ENCODE assay signal across 7 mouse cellular contexts in the genomic region with DNA sequence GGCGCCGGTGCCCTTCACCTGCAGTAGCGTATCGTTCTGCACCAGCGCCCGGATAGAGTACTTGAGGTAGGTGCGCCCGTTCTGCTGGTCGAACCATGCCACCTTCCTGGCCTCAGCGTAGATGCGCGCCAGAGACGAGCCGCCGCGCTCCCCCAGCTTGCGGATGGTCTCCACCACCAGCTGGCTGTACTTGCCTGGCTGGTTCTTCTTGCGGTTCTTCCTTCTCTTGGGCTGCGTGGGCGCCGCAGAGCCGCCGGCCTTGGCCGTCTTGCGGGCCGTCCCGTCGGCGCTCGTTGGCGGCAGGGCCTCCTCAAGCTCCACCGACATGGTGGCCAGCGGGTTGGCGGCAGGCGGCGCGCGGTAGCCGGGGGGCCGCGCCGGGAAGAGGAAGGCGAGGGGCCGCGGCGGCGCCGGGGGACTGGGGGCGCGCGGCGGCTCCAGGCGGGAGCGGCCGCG. TPM values are rescaled to one million over a fixed set of nuclear protein-coding genes. Genes with fewer than 3 reads are reported as not detected.
DNase-seq lines count a peak whose midpoint lies in the region; ATAC-seq lines count a peak whose summit lies in the region.

No protein-coding gene starts in this region.

- peak; percentile 27; the same call in 1 of the 2 replicates for ATAC-seq in embryonic facial prominence, embryonic 15.5 days (ENCODE audit: insufficient number of reproducible peaks, low FRiP score, low TSS enrichment, low read depth)
- no peak; the same call in 1 of the 2 replicates for ATAC-seq in intestine, embryonic 15.5 days

- H3K9ac ChIP-seq in embryonic facial prominence, embryonic 15.5 days, result peak overlapping the region; percentile 76
- H3K9ac ChIP-seq in intestine, embryonic 15.5 days, result peak overlapping the region; percentile 84

- peak overlapping the region; percentile 76 for H3K4me2 ChIP-seq in embryonic facial prominence, embryonic 15.5 days (replicated peaks)
- peak overlapping the region; percentile 77 for H3K4me2 ChIP-seq in intestine, embryonic 15.5 days (replicated peaks)

- no peaks in the 10 kb centered on the region for H3K27me3 ChIP-seq in embryonic facial prominence, embryonic 15.5 days
- no peaks in the 10 kb centered on the region for H3K27me3 ChIP-seq in intestine, embryonic 15.5 days (replicated peaks)
- no peaks in the 10 kb centered on the region for H3K27me3 ChIP-seq in midbrain, embryonic 10.5 days (ENCODE audit: low read depth, poor library complexity, severe bottlenecking)

- DNase-seq in layer of hippocampus, postnatal 25 days (ENCODE audit: extremely low spot score in 1 of 2, low spot score in 1 of 2), result peak; percentile 36 to 48
- DNase-seq in layer of hippocampus, adult 11-12 months (ENCODE audit: low spot score), result no peak
- DNase-seq in adrenal gland, postnatal 25 days, result peak; percentile 26
- peak; percentile 68 for DNase-seq in midbrain, embryonic 10.5 days (ENCODE audit: low spot score)
- DNase-seq in testis, postnatal 14 days (ENCODE audit: low spot score), result peak; percentile 88

- under 1% methylated on average over 44 of the region's 56 CpGs for WGBS in embryonic facial prominence, embryonic 15.5 days
- WGBS in intestine, embryonic 15.5 days, result under 1% methylated on average over 53 of the region's 56 CpGs
- WGBS in midbrain, embryonic 10.5 days, result 3% methylated on average over 53 of the region's 56 CpGs

- H3K36me3 ChIP-seq in embryonic facial prominence, embryonic 15.5 days, result peaks cover 14% of the 10 kb centered on the region
- no peaks in the 10 kb centered on the region for H3K36me3 ChIP-seq in intestine, embryonic 15.5 days
- peaks cover 43% of the 10 kb centered on the region for H3K36me3 ChIP-seq in midbrain, embryonic 10.5 days

- H3K9me3 ChIP-seq in embryonic facial prominence, embryonic 15.5 days (replicated peaks), result no peaks in the 10 kb centered on the region
- H3K9me3 ChIP-seq in intestine, embryonic 15.5 days, result no peaks in the 10 kb centered on the region
- no peaks in the 10 kb centered on the region for H3K9me3 ChIP-seq in midbrain, embryonic 10.5 days (replicated peaks)

- peaks cover 21% of the 10 kb centered on the region for H3K4me1 ChIP-seq in embryonic facial prominence, embryonic 15.5 days
- H3K4me1 ChIP-seq in intestine, embryonic 15.5 days (replicated peaks), result peaks cover 11% of the 10 kb centered on the region
- peaks cover 25% of the 10 kb centered on the region for H3K4me1 ChIP-seq in midbrain, embryonic 10.5 days

- peak overlapping the region; percentile 88 for H3K4me3 ChIP-seq in embryonic facial prominence, embryonic 15.5 days (replicated peaks)
- H3K4me3 ChIP-seq in intestine, embryonic 15.5 days (replicated peaks), result peak overlapping the region; percentile 83
- H3K4me3 ChIP-seq in midbrain, embryonic 10.5 days, result peak overlapping the region; percentile 89

- H3K27ac ChIP-seq in embryonic facial prominence, embryonic 15.5 days (replicated peaks), result peak overlapping the region; percentile 90
- peak overlapping the region; percentile 83 for H3K27ac ChIP-seq in intestine, embryonic 15.5 days
- H3K27ac ChIP-seq in midbrain, embryonic 10.5 days (replicated peaks), result peak overlapping the region; percentile 98

RNA-seq across cellular contexts. Expression of a gene that starts 0.4 kb away (rescaled TPM):
- total RNA-seq in layer of hippocampus, postnatal 25 days (2021), result 10 to 100 TPM; 74.7 to 76.2 TPM
- 15.1 and 19.1 TPM in 2 replicates for total RNA-seq in adrenal gland, postnatal 25 days (2021)
- 41.6 and 45.5 TPM in 2 replicates for polyA plus RNA-seq in embryonic facial prominence, embryonic 15.5 days (2015; fragmentation: Nextera tagmentation; extraction: Ambion mirVana)
- 23.4 and 29.6 TPM in 2 replicates for polyA plus RNA-seq in intestine, embryonic 15.5 days (2015; fragmentation: Nextera tagmentation; extraction: Ambion mirVana)
- 20.3 and 22.1 TPM in 2 replicates for polyA plus RNA-seq in midbrain, embryonic 10.5 days (2016; fragmentation: Nextera tagmentation; extraction: Ambion mirVana)
